Mouse (Mus musculus) left cerebral cortex, adult 18-20 months (tissue): ENCODE measurements around the gene Jmjd8. TPM values are rescaled to one million over a fixed set of nuclear protein-coding genes. Genes with fewer than 3 reads are reported as not detected.
"Not testable (repeated sequence)": the region's sequence is repeated elsewhere in the genome, so short reads cannot be mapped to it uniquely, and the experiment has no call there.

Experiments used
- DNase-seq, 2 experiments: peaks; one replicate each; pipeline ENCODE4 v3.0.0; 2021 to 2022; ENCODE audit warnings: low spot score in 2 of 2, mixed read lengths in 1 of 2
- total RNA-seq, 2 experiments: library from RNA; stranded (reverse); gene quantifications; 2 replicates each; pipeline ENCODE4 v1.2.3; 2021

Jmjd8 gene
- total RNA-seq, 2 experiments from 2014 or later, result 43.5 to 52.3 TPM

GRCm38 (mm10) chr17:25860229-25860628 is 31.6 kb downstream of the Jmjd8 start:
- DNase-seq, result no peak

GRCm38 (mm10) chr17:25860832-25861703 is 32.4 kb downstream of the Jmjd8 start, which contains the start of gene Wdr90:
Gene Wdr90 (minus strand): TSS chr17:25861501.
- DNase-seq, result peak; percentile 94 to 95

DNA sequence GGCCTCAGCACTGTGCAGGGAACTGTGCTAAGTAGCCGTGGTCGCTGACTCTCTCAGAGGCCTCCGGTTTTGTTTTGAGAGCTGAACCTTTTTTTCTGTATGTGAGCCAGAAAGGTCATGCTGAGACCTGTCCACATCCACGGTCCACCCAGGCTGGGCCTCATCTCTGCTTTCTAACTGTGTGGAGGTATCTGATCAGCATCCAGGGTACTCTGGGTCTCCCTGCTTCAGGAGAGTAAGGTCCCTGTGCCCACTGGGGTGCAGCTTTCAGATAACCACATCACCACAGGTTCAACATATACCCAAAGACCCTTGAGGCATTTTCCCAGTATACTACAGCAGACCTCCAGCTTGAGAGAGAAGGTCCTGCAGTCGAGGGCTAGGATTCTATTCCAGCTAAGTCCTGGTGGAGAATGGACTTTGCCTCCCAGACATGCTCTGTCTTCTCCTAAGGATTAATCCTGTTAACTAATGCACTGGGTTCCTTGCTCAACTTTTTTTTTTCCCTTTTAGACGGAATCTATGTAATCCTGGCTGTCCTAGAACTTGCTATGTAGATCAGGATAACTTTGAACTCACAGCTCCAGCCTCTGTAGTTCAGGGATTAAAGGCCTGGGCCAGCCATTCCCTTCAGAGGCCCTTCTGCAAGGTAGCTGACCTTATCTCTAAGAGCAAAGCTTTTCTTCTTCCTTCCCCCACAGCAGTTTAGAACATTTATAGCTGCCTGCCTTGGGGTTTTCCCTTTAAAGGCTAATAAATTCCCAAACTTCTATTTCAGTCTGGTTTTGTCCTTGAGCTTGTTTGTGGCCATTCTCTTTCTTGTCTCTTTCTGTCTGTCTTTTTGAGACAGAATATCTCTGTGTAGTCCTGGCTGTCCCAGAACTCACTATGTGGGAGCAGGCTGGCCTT is 33.3 kb downstream of the Jmjd8 start:
- DNase-seq, result no peak

GRCm38 (mm10) chr17:25863681-25864080 is 35.0 kb downstream of the Jmjd8 start:
- no peak for DNase-seq

- no peak for DNase-seq
These were observed 35.6 kb downstream of the Jmjd8 start for GRCm38 (mm10) chr17:25864311-25864710.

GRCm38 (mm10) chr17:25865288-25865687 is 36.6 kb downstream of the Jmjd8 start:
- DNase-seq, result no peak

DNA sequence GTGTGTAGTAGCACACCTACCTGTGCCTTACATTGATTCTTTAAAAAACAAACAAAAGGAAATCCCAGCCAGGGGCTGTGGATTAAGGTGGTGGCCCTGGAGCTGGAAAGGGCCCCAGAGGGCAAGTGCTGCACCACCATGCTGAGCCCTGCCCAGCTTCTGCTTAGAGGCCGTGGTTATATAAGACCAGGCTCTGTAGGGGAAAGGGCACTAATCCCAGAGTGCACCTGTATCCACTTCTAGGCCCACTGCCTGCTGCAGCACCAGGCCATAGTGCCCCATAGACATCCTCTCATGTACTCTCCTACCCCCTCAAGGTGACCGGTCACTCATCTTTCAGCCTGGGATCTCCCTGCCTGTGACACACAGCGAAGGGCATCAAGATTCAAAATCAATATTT is 37.5 kb downstream of the Jmjd8 start:
- no peak for DNase-seq

- DNase-seq, result no peak
These were observed 38.8 kb downstream of the Jmjd8 start for GRCm38 (mm10) chr17:25867509-25867835.

GRCm38 (mm10) chr17:25867836-25868600 is 39.4 kb downstream of the Jmjd8 start:
- DNase-seq, result no peak

DNA sequence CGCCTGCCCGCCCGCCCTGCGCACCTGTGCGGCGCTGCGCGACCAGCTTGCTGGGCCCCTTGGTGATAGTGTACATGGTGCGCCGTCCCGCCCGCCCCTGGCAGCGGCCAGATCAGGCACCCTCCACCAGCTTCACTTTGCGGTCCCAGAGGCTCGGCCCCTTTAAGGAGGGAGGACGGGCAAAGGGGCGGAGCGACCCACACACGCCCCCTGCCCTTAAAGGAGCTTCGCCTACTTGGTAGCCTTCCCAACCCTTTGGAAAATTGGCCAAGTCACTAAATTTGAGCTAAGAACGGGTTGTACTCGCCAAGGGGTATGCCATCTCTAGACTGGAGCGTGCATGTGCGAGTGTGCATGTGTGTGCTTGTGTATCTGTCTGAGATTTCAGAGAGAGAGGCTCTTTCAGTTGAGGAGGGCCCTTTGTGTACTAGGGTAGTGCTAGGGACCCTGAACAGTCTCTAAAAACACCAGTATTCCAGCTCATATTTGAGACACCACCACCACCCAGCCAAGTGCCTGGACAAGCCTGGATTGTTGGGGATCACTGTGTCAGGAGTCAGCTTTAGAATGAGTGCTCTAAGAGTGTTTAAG is 40.0 kb downstream of the Jmjd8 start, which contains the start of gene Mcrip2:
Gene Mcrip2, minus strand, starts transcription at position 164 of the 591 bp plus-strand sequence.
- peak; percentile 76 to 79 for DNase-seq

GRCm38 (mm10) chr17:25869498-25869897 is 40.8 kb downstream of the Jmjd8 start:
- DNase-seq, result no peak

- no peak for DNase-seq
These were observed 41.3 kb downstream of the Jmjd8 start for GRCm38 (mm10) chr17:25869954-25870353.

GRCm38 (mm10) chr17:25871566-25871965 is 42.9 kb downstream of the Jmjd8 start:
- DNase-seq, result not testable (repeated sequence)

DNA sequence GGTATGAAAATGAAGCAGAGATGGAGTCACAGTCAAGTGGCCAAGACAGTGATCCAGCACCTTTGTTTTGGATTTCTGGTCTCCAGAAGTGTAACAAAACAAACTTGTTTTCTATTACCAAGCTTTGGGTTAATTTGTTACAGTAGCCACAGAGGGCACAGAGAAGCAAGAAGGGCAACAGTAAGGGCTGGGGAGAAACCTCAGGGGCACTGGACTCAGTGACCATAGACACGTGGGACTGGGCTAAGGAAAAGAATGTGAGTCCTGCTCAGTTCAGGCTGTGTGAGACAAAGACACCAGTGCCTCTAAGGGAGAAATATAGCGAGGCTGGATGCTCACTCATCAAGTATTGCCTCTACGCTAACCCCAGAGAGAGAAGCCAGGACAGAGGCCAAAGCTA is 44.0 kb downstream of the Jmjd8 start:
- DNase-seq, result no peak

GRCm38 (mm10) chr17:25873405-25874147 is 44.9 kb downstream of the Jmjd8 start:
- DNase-seq, result no peak

- DNase-seq, result no peak
These were observed 45.6 kb downstream of the Jmjd8 start for GRCm38 (mm10) chr17:25874148-25874720.

DNA sequence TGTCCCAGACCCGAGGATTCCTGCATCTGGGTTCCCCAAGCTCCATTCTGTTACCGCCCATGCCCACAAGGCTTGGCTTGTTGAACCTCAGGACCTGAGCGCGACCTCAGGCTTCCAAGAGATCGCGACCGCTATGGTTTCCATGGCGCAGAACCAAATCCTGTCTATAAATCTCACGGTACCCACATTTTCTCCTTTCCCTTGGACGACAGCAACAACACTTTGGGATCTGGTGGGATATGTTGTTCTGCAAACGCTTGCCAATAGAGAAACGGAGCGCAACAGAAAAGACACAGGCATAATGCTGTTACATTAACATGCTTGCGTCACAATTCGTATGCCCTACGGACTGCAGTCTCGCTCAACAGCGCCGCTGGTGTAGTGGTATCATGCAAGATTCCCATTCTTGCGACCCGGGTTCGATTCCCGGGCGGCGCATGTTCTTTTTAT is 46.1 kb downstream of the Jmjd8 start, which contains the start of gene Mettl26:
Gene Mettl26, plus strand, starts transcription at position 354 of the 450 bp plus-strand sequence.
- peak; percentile 96 to 100 for DNase-seq

GRCm38 (mm10) chr17:25875171-25876136 is 46.8 kb downstream of the Jmjd8 start:
- DNase-seq, result peak; percentile 90 to 93
